Mouse (Mus musculus) stomach, postnatal 0 days (tissue): ENCODE data around the gene Impg1. TPM values are rescaled to one million over a fixed set of nuclear protein-coding genes. Genes with fewer than 3 reads are reported as not detected.

Experiments
- ATAC-seq: fragments of 200-750 bp; cut with Nextera tagmentation; 2 replicates; pipeline ENCODE4 v1.8.0; 2017; ENCODE audit not compliant: low FRiP score, low TSS enrichment
- DNase-seq: peaks from one replicate; pipeline ENCODE4 v3.0.0-alpha.2; 2016; ENCODE audit warnings: low spot score
- H3K27ac ChIP-seq: fragments of 300-500 bp; sonication (generic); replicated peaks from 2 replicates; pipeline ENCODE4 v1.5.1; 2014; ENCODE audit warnings: mild to moderate bottlenecking, control low read depth
- H3K27me3 ChIP-seq: fragments of 300-500 bp; sonication (generic); 2 replicates; pipeline ENCODE4 v1.6.1; 2014; ENCODE audit warnings: low read length; ENCODE audit not compliant: control insufficient read depth, insufficient read depth
- H3K36me3 ChIP-seq: fragments of 300-500 bp; sonication (generic); 2 replicates; pipeline ENCODE4 v1.6.1; 2014; ENCODE audit warnings: low read length, mixed read lengths; ENCODE audit not compliant: control insufficient read depth, insufficient read depth
- H3K4me1 ChIP-seq: fragments of 300-500 bp; sonication (generic); replicated peaks from 2 replicates; pipeline ENCODE4 v1.6.1; 2014; ENCODE audit warnings: antibody characterized with exemption; ENCODE audit not compliant: control insufficient read depth, insufficient read depth
- H3K4me2 ChIP-seq: fragments of 300-500 bp; sonication (generic); replicated peaks from 2 replicates; pipeline ENCODE4 v1.6.1; 2014; ENCODE audit warnings: low read depth, mild to moderate bottlenecking, control low read depth, moderate library complexity
- H3K4me3 ChIP-seq: fragments of 300-500 bp; sonication (generic); 2 replicates; pipeline ENCODE4 v1.5.1; 2014; ENCODE audit warnings: low read depth, low read length, control low read depth
- H3K9ac ChIP-seq: fragments of 300-500 bp; sonication (generic); 2 replicates; pipeline ENCODE4 v1.6.1; 2014; ENCODE audit warnings: mild to moderate bottlenecking, low read length, control low read depth, mixed read lengths
- H3K9me3 ChIP-seq: fragments of 300-500 bp; sonication (generic); 2 replicates; pipeline ENCODE4 v1.6.1; 2016; ENCODE audit warnings: low read length; ENCODE audit not compliant: control insufficient read depth
- CTCF ChIP-seq: IDR thresholded peaks from 2 replicates; pipeline ENCODE4 v1.5.1; 2016; ENCODE audit warnings: antibody characterized with exemption, low read depth, mild to moderate bottlenecking, moderate library complexity
- EP300 ChIP-seq: optimal IDR thresholded peaks from 2 replicates; pipeline ENCODE3; 2016; ENCODE audit warnings: antibody characterized with exemption
- WGBS: fragments of 180-500 bp; shearing (Covaris S2); extraction: QIAGEN DNeasy Blood & Tissue Kit; methylation state at CpG from one replicate; pipeline ENCODE4 v1.1.7; 2014; 5-methylcytosine and 5-hydroxymethylcytosine counted together
- polyA plus RNA-seq: library from polyadenylated mRNA; unstranded; fragments of >200 nt; fragmentation: Nextera tagmentation; extraction: Ambion mirVana; gene quantifications from 2 replicates; pipeline ENCODE4 v1.2.1, GENCODE M21; 2015

Gene Impg1
- polyA plus RNA-seq, 1 experiment from 2014 or later: 0.59 TPM

DNA sequence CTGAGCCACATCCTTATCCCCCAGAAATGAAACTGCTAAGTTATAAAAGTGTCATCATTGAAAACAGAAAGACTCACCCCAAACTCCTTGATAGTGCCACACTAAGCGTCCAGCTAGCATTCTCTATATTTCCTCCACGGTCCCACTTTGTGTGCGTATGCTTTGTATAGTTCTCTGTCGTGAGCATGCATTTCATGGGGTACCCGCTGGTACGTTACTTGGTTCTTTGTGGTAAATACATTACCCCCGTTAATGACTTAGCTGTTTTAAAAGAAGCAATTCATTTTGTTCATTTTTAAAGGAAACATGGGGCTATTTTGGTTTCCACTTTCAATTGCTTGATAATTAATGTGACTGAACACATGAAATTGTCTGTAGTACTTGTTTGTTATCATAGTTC, 178.4 kb downstream of the Impg1 start:
- DNase-seq (no peak), ATAC-seq (no peak)
- no peak overlapping the region for H3K27ac ChIP-seq
- H3K4me3 ChIP-seq: no peak overlapping the region
- H3K4me1 ChIP-seq: no peaks in the 10 kb centered on the region
- peaks cover 12% of the 10 kb centered on the region for H3K36me3 ChIP-seq
- 92% methylated on average over 7 of the region's 7 CpGs for WGBS
- no peak for TF ChIP-seq CTCF
- TF ChIP-seq EP300: no peak
- no peak overlapping the region for H3K9ac ChIP-seq
- H3K4me2 ChIP-seq: no peak overlapping the region
- no peaks in the 10 kb centered on the region for H3K27me3 ChIP-seq
- no peaks in the 10 kb centered on the region for H3K9me3 ChIP-seq

DNA sequence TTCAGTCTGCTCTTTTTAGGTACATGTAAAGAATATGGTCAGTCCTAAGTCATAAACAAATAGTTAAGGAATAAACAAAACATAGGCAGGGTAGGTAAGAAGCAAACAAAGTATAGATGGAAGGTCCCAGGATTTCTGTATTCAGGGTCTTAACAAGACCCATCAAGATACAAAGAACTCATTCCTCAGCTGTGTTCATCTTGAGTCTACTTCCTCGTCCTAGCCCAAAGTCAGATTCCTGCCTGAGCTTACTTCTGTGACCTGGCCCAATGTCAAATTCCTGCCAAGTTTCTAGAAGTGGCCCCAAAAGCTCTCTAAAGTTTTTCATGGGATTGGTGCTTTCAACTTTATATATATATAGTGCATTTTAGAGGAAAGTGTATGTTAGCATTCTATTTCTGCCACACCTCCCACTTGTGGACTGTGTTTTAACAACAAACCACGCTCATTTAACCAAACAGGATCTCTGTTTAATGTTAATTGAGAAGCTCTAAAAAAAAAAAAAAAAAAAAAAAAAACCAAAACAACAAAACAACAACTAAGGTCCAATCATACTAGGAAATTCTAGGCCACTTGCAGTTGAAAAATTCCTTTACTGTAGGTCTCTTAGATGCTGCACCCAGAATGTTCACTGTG, 180.6 kb downstream of the Impg1 start:
- WGBS: 87% methylated on average over 2 of the region's 2 CpGs
- H3K4me1 ChIP-seq: no peaks in the 10 kb centered on the region
- H3K27me3 ChIP-seq: no peaks in the 10 kb centered on the region
- H3K4me2 ChIP-seq: no peak overlapping the region
- TF ChIP-seq EP300: no peak
- no peak for TF ChIP-seq CTCF
- no peaks in the 10 kb centered on the region for H3K9me3 ChIP-seq
- DNase-seq: no peak
- H3K27ac ChIP-seq: no peak overlapping the region
- peaks cover 10% of the 10 kb centered on the region for H3K36me3 ChIP-seq
- H3K4me3 ChIP-seq: no peak overlapping the region
- no peak overlapping the region for H3K9ac ChIP-seq
- ATAC-seq: no peak

DNA sequence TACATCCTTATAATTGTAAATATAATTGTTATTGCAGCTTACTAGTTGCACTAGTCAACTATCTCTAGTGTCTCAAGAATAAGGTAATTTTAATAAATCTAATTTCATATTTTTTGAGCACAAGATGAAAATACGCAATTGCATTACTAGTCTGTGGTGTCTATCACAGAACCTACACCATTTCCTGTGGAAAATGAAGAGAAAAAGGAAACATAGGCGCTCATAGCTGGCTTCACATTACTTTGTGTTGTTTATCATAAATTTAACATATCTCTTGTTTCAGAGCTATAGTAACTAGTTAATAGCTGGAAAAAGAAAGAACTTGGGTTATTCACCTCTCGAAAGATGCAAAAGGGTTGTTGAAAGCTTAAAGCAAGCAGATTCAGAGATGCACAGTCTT, 182.9 kb downstream of the Impg1 start:
- H3K9me3 ChIP-seq: no peaks in the 10 kb centered on the region
- no peak for DNase-seq
- H3K27ac ChIP-seq: no peak overlapping the region
- peaks cover 11% of the 10 kb centered on the region for H3K36me3 ChIP-seq
- no peaks in the 10 kb centered on the region for H3K4me1 ChIP-seq
- TF ChIP-seq EP300: no peak
- no peak for TF ChIP-seq CTCF
- ATAC-seq: no peak
- no peak overlapping the region for H3K4me2 ChIP-seq
- no peaks in the 10 kb centered on the region for H3K27me3 ChIP-seq
- no peak overlapping the region for H3K4me3 ChIP-seq
- 95% methylated on average over 3 of the region's 3 CpGs for WGBS
- H3K9ac ChIP-seq: no peak overlapping the region

DNA sequence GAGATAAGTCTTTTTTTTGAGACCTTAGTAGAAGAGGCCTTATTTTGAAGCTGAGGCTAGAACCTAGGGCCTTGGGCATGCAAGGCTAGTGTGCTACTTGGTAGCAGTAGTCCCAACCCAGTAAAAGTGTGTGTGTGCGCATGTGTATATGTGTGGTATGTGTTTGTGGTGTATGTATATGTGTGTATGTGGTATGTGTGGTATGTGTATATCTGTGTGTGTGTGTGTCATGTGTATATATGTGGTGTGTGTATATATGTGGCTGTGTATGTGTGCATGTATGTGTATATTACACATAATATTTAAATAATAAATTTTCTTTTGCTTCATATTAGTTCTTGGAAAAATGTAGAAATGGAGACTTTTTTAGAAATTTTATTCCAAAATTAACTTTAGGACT, 184.6 kb downstream of the Impg1 start:
- Histone ChIP-seq H3K9ac (no peak overlapping the region), H3K27me3 (no peaks in the 10 kb centered on the region), H3K4me2 (no peak overlapping the region), H3K27ac (no peak overlapping the region), H3K4me3 (no peak overlapping the region), H3K9me3 (no peaks in the 10 kb centered on the region), H3K4me1 (no peaks in the 10 kb centered on the region), H3K36me3 (peaks cover 22% of the 10 kb centered on the region)
- DNase-seq (no peak), ATAC-seq (no peak)
- TF ChIP-seq CTCF: no peak
- 93% methylated on average over 1 of the region's 1 CpGs for WGBS

DNA sequence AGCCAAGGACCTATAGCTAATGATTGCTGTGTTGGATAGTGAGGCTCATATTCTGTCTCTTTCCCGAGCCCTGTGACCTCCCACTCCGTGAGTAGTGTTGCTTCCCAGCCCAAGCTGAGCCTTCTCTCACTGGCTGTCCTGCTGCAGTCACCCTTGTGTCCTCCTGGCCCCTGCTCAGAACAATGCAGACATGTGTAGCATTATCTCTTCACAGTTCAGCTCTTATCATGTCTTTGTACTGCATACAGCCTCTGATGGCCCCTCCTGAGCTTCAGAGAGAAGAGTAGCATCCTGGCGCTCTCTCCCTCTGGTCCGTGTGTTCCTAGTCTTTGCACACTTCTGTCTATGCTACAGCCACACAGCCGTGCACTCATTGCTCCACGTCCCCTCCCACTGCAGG, 187.5 kb downstream of the Impg1 start:
- Histone ChIP-seq H3K9ac (no peak overlapping the region), H3K27me3 (no peaks in the 10 kb centered on the region), H3K4me2 (no peak overlapping the region), H3K36me3 (peaks cover 14% of the 10 kb centered on the region), H3K4me1 (no peaks in the 10 kb centered on the region), H3K4me3 (no peak overlapping the region), H3K27ac (no peak overlapping the region), H3K9me3 (no peaks in the 10 kb centered on the region)
- ATAC-seq (no peak), DNase-seq (no peak)
- 85% methylated on average over 6 of the region's 6 CpGs for WGBS
- TF ChIP-seq CTCF (no peak), EP300 (no peak)

DNA sequence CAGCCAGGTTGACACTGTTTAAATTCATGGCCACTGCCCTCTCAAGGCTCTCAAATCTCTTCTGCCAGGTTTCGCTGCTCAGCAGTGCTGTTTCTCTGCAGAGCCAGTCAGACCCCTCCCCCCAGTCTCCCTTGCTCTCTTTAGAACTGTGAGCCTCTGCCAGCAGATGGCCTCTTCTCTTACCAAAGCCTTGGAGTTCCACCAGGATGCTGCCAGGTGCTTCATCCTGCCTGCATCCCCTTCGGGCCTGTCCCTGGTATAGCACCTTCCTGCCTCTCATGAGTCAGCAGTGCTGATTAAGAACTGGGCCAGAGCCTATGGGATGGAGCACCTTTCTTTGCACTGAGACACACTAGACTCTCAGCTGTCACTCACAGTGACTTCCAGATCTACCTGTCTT, 188.1 kb downstream of the Impg1 start:
- H3K27ac ChIP-seq: no peak overlapping the region
- no peak for TF ChIP-seq EP300
- 0 out of 2 replicates have a peak, but pooled peaks have one; percentile 6 for TF ChIP-seq CTCF
- ATAC-seq (no peak), DNase-seq (no peak)
- no peaks in the 10 kb centered on the region for H3K4me1 ChIP-seq
- H3K27me3 ChIP-seq: no peaks in the 10 kb centered on the region
- no peak overlapping the region for H3K4me2 ChIP-seq
- H3K9me3 ChIP-seq: no peaks in the 10 kb centered on the region
- no peak overlapping the region for H3K9ac ChIP-seq
- H3K4me3 ChIP-seq: no peak overlapping the region
- H3K36me3 ChIP-seq: peaks cover 14% of the 10 kb centered on the region
- WGBS: 52% methylated on average over 2 of the region's 2 CpGs
